Mouse (Mus musculus) brown adipose tissue, adult 24 weeks (tissue): ENCODE results near the gene Cd177. TPM values are rescaled to one million over a fixed set of nuclear protein-coding genes. Genes with fewer than 3 reads are reported as not detected.
"Not testable (repeated sequence)": the region's sequence is repeated elsewhere in the genome, so short reads cannot be mapped to it uniquely, and the experiment has no call there.

Source experiments
- H3K27ac ChIP-seq: fragments of 200-500 bp; replicated peaks from 2 replicates; pipeline ENCODE4 v1.5.1; 2012; ENCODE audit warnings: low read depth, mild to moderate bottlenecking, low read length
- H3K4me1 ChIP-seq: fragments of 200-500 bp; 2 replicates; pipeline ENCODE4 v1.6.1; 2012; ENCODE audit warnings: low read length, mixed read lengths; ENCODE audit not compliant: control insufficient read depth, insufficient read depth, insufficient read length
- H3K4me3 ChIP-seq: fragments of 200-500 bp; 2 replicates; pipeline ENCODE4 v1.5.1; 2012; ENCODE audit warnings: low read depth, mild to moderate bottlenecking, low read length, moderate library complexity; ENCODE audit not compliant: insufficient read depth
- polyA plus RNA-seq: library from polyadenylated mRNA; stranded (reverse); fragments of >200 nt; gene quantifications from 2 replicates; pipeline ENCODE4 v1.2.4, GENCODE M21; 2012; ENCODE audit not compliant: missing spikeins, insufficient read depth, insufficient read length

The Cd177 gene
- polyA plus RNA-seq, 1 experiment: not detected

DNA sequence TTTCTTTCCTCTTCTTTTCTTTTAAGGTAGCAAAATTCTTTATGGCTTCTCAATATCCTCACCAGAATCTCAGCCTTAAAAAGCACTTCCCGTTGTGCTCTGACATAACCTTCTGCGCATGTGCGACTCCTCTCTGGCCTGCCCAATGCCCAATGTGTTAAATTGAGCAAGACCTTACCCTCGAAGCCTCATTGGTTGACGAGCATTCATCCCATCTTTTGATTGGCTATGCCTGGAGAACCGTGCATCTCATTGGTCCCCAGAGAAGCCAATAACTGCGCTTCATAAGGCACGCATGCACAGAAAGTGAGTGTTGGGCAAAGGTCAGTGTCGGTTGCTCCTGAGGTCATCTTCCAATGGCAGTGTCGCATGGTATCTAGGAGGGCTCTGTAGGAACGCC, 33.3 kb downstream of the Cd177 start, which contains the start of gene Gm4763:
Gm4763 (minus strand) TSS at position 101 of the 400 bp plus-strand sequence.
- H3K4me1 ChIP-seq, H3K4me3 ChIP-seq, H3K27ac ChIP-seq: not testable (repeated sequence)

DNA sequence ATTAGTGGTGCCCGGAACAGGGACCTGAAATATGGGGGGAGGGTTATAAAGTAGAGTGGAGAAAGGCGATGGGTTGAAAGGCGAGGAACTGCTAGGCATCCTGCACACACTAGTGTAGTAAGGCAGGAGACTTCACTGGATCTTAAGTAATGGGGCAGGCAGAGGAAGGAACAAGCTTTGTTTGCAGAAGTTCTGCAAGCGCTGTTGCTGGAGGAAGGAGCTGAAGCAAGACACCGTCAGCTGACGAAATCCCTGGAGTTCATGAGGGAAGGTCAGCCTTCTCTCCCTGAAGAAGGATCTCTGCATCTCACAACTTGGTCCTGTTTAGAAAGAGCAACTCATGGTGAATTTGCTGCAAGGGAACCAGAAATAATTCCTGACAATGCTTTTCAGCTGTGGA, 45.1 kb downstream of the Cd177 start:
- no peak overlapping the region for H3K4me3 ChIP-seq
- H3K4me1 ChIP-seq: no peaks in the 10 kb centered on the region
- H3K27ac ChIP-seq: no peak overlapping the region

- Histone ChIP-seq H3K4me1 (no peaks in the 10 kb centered on the region), H3K4me3 (no peak within 1 kb of the TSS), H3K27ac (no peak within 1 kb of the TSS)
Measured at GRCm38 (mm10) chr7:24708832-24709292, 51.2 kb downstream of the Cd177 start, which contains the start of gene BC049730. BC049730 (plus strand) TSS chr7:24709242.

DNA sequence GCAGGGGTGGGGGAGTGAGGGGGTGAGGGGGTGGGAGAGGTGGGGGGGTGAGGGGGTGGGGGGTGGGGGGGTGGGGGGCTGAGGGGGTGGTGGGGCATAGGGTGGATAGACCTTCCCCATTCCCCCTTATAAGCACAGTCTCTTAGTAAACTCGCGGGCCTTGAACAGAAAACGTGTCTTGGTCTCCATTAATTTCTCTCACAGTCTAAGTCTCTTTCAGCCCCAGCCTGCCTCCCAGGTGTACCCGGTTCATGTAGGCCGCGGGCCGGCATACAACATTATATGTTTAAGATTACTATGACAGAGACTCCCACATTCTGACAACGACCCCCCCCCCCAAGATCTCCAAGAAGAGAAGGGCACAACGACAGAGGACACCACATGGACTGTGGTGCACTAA, 57.3 kb downstream of the Cd177 start:
- not testable (repeated sequence) for H3K4me3 ChIP-seq, H3K27ac ChIP-seq, H3K4me1 ChIP-seq

- not testable (repeated sequence) for H3K4me1 ChIP-seq, H3K27ac ChIP-seq, H3K4me3 ChIP-seq
Measured at GRCm38 (mm10) chr7:24697891-24698290, 62.2 kb downstream of the Cd177 start.

Other genes starting within 250 kb of the Cd177 start
- gene AC161166.1, start 247.9 kb downstream of the Cd177 start, polyA plus RNA-seq: not detected in 2 replicates
- gene Irgq, start 229.6 kb downstream of the Cd177 start, polyA plus RNA-seq: 9.1 and 9.2 TPM in 2 replicates
- gene Pinlyp, start 214.2 kb downstream of the Cd177 start, polyA plus RNA-seq: not detected in 2 replicates
- gene Xrcc1, start 214.0 kb downstream of the Cd177 start, polyA plus RNA-seq: 20.7 and 22.5 TPM in 2 replicates
- 17.2 and 20.4 TPM in 2 replicates for gene Ethe1, start 172.8 kb downstream of the Cd177 start, polyA plus RNA-seq
- gene Zfp575, start 172.7 kb downstream of the Cd177 start, polyA plus RNA-seq: not detected in 2 replicates
- gene Phldb3, start 149.5 kb downstream of the Cd177 start, polyA plus RNA-seq: 0.75 TPM in 1 of 2 replicates, not detected in the other
- gene Lypd3, start 123.8 kb downstream of the Cd177 start, polyA plus RNA-seq: not detected in 2 replicates
- not detected in 2 replicates for gene Tex101, start 83.6 kb downstream of the Cd177 start, polyA plus RNA-seq
- gene BC049730, start 51.1 kb downstream of the Cd177 start, polyA plus RNA-seq: not detected in 2 replicates
- not detected in 2 replicates for gene Gm4763, start 33.4 kb downstream of the Cd177 start, polyA plus RNA-seq
- gene Ceacam10, start 16.9 kb upstream of the Cd177 start, polyA plus RNA-seq: not detected in 2 replicates
- not detected in 2 replicates for gene Gm9844, start 101.9 kb upstream of the Cd177 start, polyA plus RNA-seq
- not detected in 2 replicates for gene Lypd4, start 109.6 kb upstream of the Cd177 start, polyA plus RNA-seq
- gene Dmrtc2, start 109.7 kb upstream of the Cd177 start, polyA plus RNA-seq: not detected in 2 replicates
- gene Rps19, start 124.1 kb upstream of the Cd177 start, polyA plus RNA-seq: 1,002 and 1,046 TPM in 2 replicates
- gene Cd79a, start 137.1 kb upstream of the Cd177 start, polyA plus RNA-seq: 0.71 and 0.96 TPM in 2 replicates
- 26.1 and 28.4 TPM in 2 replicates for gene Arhgef1, start 142.6 kb upstream of the Cd177 start, polyA plus RNA-seq
- not detected in 2 replicates for gene Gm4881, start 184.2 kb upstream of the Cd177 start, polyA plus RNA-seq
- gene Rabac1, start 212.4 kb upstream of the Cd177 start, polyA plus RNA-seq: 236 and 245 TPM in 2 replicates
- gene Atp1a3, start 245.6 kb upstream of the Cd177 start, polyA plus RNA-seq: 4.8 and 5.9 TPM in 2 replicates